Mouse (Mus musculus) intestine, postnatal 0 days (tissue): ENCODE measurements around the gene Chit1. TPM values are rescaled to one million over a fixed set of nuclear protein-coding genes. Genes with fewer than 3 reads are reported as not detected.

ENCODE experiments used
- ATAC-seq: fragments of 200-750 bp; cut with Nextera tagmentation; 2 replicates; pipeline ENCODE4 v1.8.0; 2017; ENCODE audit warnings: mild to moderate bottlenecking, moderate TSS enrichment, moderate library complexity
- H3K27ac ChIP-seq: fragments of 300-500 bp; sonication (generic); 2 replicates; pipeline ENCODE4 v1.5.1; 2014; ENCODE audit warnings: mild to moderate bottlenecking, low read depth, low read length, moderate library complexity
- H3K27me3 ChIP-seq: fragments of 300-500 bp; sonication (generic); replicated peaks from 2 replicates; pipeline ENCODE4 v1.6.1; 2014; ENCODE audit warnings: low read length, mixed read lengths; ENCODE audit not compliant: control insufficient read depth, insufficient read depth
- H3K36me3 ChIP-seq: fragments of 300-500 bp; sonication (generic); 2 replicates; pipeline ENCODE4 v1.6.1; 2014; ENCODE audit warnings: mild to moderate bottlenecking, moderate library complexity; ENCODE audit not compliant: control insufficient read depth, insufficient read depth
- H3K4me1 ChIP-seq: fragments of 300-500 bp; sonication (generic); replicated peaks from 2 replicates; pipeline ENCODE4 v1.6.1; 2014; ENCODE audit warnings: antibody characterized with exemption, low read length, mixed read lengths; ENCODE audit not compliant: control insufficient read depth, insufficient read depth
- H3K4me2 ChIP-seq: fragments of 300-500 bp; sonication (generic); replicated peaks from 2 replicates; pipeline ENCODE4 v1.6.1; 2014; ENCODE audit warnings: low read depth, mild to moderate bottlenecking, moderate library complexity
- H3K4me3 ChIP-seq: fragments of 300-500 bp; sonication (generic); 2 replicates; pipeline ENCODE4 v1.5.1; 2014; ENCODE audit warnings: low read depth, low read length
- H3K9ac ChIP-seq: fragments of 300-500 bp; sonication (generic); 2 replicates; pipeline ENCODE4 v1.6.1; 2014; ENCODE audit warnings: mild to moderate bottlenecking, low read depth, low read length
- H3K9me3 ChIP-seq: fragments of 300-500 bp; sonication (generic); 2 replicates; pipeline ENCODE4 v1.6.1; 2016; ENCODE audit warnings: mixed run types; ENCODE audit not compliant: control insufficient read depth
- CTCF ChIP-seq: sonication (generic); IDR thresholded peaks from 2 replicates; pipeline ENCODE4 v1.5.1; 2016; ENCODE audit warnings: low read depth, mild to moderate bottlenecking, control low read depth, antibody characterized with exemption, moderate library complexity
- WGBS: fragments of 180-500 bp; shearing (Covaris S2); extraction: QIAGEN DNeasy Blood & Tissue Kit; methylation state at CpG from one replicate; pipeline ENCODE4 v1.1.7; 2014; 5-methylcytosine and 5-hydroxymethylcytosine counted together
- polyA plus RNA-seq: library from polyadenylated mRNA; unstranded; fragments of >200 nt; fragmentation: Nextera tagmentation; extraction: Ambion mirVana; gene quantifications from 2 replicates; pipeline ENCODE4 v1.2.1, GENCODE M21; 2015

The Chit1 gene
- polyA plus RNA-seq, 1 experiment from 2014 or later = not detected

- H3K9ac ChIP-seq = no peak overlapping the region
- no peaks in the 10 kb centered on the region for H3K9me3 ChIP-seq
- H3K27me3 ChIP-seq = no peaks in the 10 kb centered on the region
- H3K27ac ChIP-seq = peak overlapping the region; percentile 55
- no peak for TF ChIP-seq CTCF
- 37% methylated on average over 14 of the region's 14 CpGs for WGBS
- peaks cover 47% of the 10 kb centered on the region for H3K4me1 ChIP-seq
- no peaks in the 10 kb centered on the region for H3K36me3 ChIP-seq
- no peak overlapping the region for H3K4me3 ChIP-seq
- H3K4me2 ChIP-seq = peak overlapping the region; percentile 18; the same call in 1 of the 2 replicates
- no peak for ATAC-seq
Observed at GRCm38 (mm10) chr1:134096264-134096934, 14.6 kb upstream of the Chit1 start.

GRCm38 (mm10) chr1:134097080-134097855, 13.8 kb upstream of the Chit1 start:
- 72% methylated on average over 7 of the region's 7 CpGs for WGBS
- H3K27me3 ChIP-seq = no peaks in the 10 kb centered on the region

GRCm38 (mm10) chr1:134097956-134098725, 12.9 kb upstream of the Chit1 start:
- no peak for TF ChIP-seq CTCF
- Histone ChIP-seq H3K36me3 (no peaks in the 10 kb centered on the region), H3K4me1 (peaks cover 42% of the 10 kb centered on the region), H3K9me3 (no peaks in the 10 kb centered on the region), H3K9ac (0 out of 2 replicates have a peak overlapping the region, but pooled peaks have one; percentile 59), H3K27ac (peak overlapping the region; percentile 83), H3K27me3 (no peaks in the 10 kb centered on the region), H3K4me2 (peak overlapping the region; percentile 67), H3K4me3 (no peak overlapping the region)
- 40% methylated on average over 13 of the region's 13 CpGs for WGBS
- ATAC-seq = no peak

More at GRCm38 (mm10) chr1:134097080-134097855, 13.8 kb upstream of the Chit1 start:
- Histone ChIP-seq H3K4me2 (0 out of 2 replicates have a peak overlapping the region, but pooled peaks have one; percentile 67), H3K9me3 (no peaks in the 10 kb centered on the region), H3K36me3 (no peaks in the 10 kb centered on the region), H3K4me1 (peaks cover 46% of the 10 kb centered on the region), H3K4me3 (no peak overlapping the region), H3K27ac (peak overlapping the region; percentile 83), H3K9ac (no peak overlapping the region)
- no peak for ATAC-seq
- TF ChIP-seq CTCF = no peak

GRCm38 (mm10) chr1:134098726-134099515, 12.1 kb upstream of the Chit1 start:
- Histone ChIP-seq H3K27me3 (no peaks in the 10 kb centered on the region), H3K9ac (peak overlapping the region; percentile 59)

GRCm38 (mm10) chr1:134099516-134100235, 11.4 kb upstream of the Chit1 start:
- H3K4me3 ChIP-seq = peak overlapping the region; percentile 40
- ATAC-seq = peak; percentile 14
- peak overlapping the region; percentile 89 for H3K27ac ChIP-seq
- 18% methylated on average over 12 of the region's 12 CpGs for WGBS
- no peaks in the 10 kb centered on the region for H3K9me3 ChIP-seq
- H3K36me3 ChIP-seq = no peaks in the 10 kb centered on the region
- peak overlapping the region; percentile 67 for H3K4me2 ChIP-seq
- peak overlapping the region; percentile 59 for H3K9ac ChIP-seq
- no peaks in the 10 kb centered on the region for H3K27me3 ChIP-seq
- TF ChIP-seq CTCF = no peak
- peaks cover 36% of the 10 kb centered on the region for H3K4me1 ChIP-seq

More at GRCm38 (mm10) chr1:134098726-134099515, 12.1 kb upstream of the Chit1 start:
- TF ChIP-seq CTCF = no peak
- peak overlapping the region; percentile 67 for H3K4me2 ChIP-seq
- peak overlapping the region; percentile 40 for H3K4me3 ChIP-seq
- no peaks in the 10 kb centered on the region for H3K36me3 ChIP-seq
- peaks cover 39% of the 10 kb centered on the region for H3K4me1 ChIP-seq
- no peaks in the 10 kb centered on the region for H3K9me3 ChIP-seq
- peak overlapping the region; percentile 89 for H3K27ac ChIP-seq
- peak; percentile 88 for ATAC-seq
- 1% methylated on average over 17 of the region's 17 CpGs for WGBS
